Mouse (Mus musculus): ENCODE measurements around the gene Akap5. TPM values are rescaled to one million over a fixed set of nuclear protein-coding genes. Genes with fewer than 3 reads are reported as not detected.

The Akap5 gene
- polyA plus RNA-seq, 1 experiment, result 4.3 TPM

- H3K4me3 ChIP-seq (replicated peaks; ENCODE audit: control insufficient read depth, low read depth, low read length), result peak overlapping the region; percentile 31
- peaks cover 4% of the 10 kb centered on the region; the same call in 1 of the 2 replicates for H3K4me1 ChIP-seq (ENCODE audit: control insufficient read depth, insufficient read depth, low read length)
- WGBS, result 4% methylated on average over 9 of the region's 9 CpGs
- peak overlapping the region; percentile 41; the same call in 1 of the 2 replicates for H3K27ac ChIP-seq (ENCODE audit: control insufficient read depth, insufficient read depth, low read depth, low read length, poor library complexity)
- TF ChIP-seq POLR2A (IDR thresholded peaks at IDR 0.05; ENCODE audit: borderline replicate concordance, control insufficient read depth, low read depth, low read length), result no peak
- TF ChIP-seq CTCF (IDR thresholded peaks at IDR 0.05; ENCODE audit: control insufficient read depth, insufficient read depth, low read length), result no peak
Observed at GRCm38 (mm10) chr12:76368201-76368789, 43.6 kb downstream of the Akap5 start.

GRCm38 (mm10) chr12:76368790-76369205 lies 44.1 kb downstream of the Akap5 start:
- under 1% methylated on average over 26 of the region's 26 CpGs for WGBS
- H3K27ac ChIP-seq (ENCODE audit: control insufficient read depth, insufficient read depth, low read depth, low read length, poor library complexity), result peak overlapping the region; percentile 100
- peaks cover 4% of the 10 kb centered on the region; the same call in 1 of the 2 replicates for H3K4me1 ChIP-seq (ENCODE audit: control insufficient read depth, insufficient read depth, low read length)
- H3K4me3 ChIP-seq (replicated peaks; ENCODE audit: control insufficient read depth, low read depth, low read length), result peak overlapping the region; percentile 91
- no peak for TF ChIP-seq CTCF (IDR thresholded peaks at IDR 0.05; ENCODE audit: control insufficient read depth, insufficient read depth, low read length)
- no peak for TF ChIP-seq POLR2A (IDR thresholded peaks at IDR 0.05; ENCODE audit: borderline replicate concordance, control insufficient read depth, low read depth, low read length)

GRCm38 (mm10) chr12:76369206-76369977 lies 44.7 kb downstream of the Akap5 start, which contains the start of gene Zbtb25:
Zbtb25 (minus strand) TSS chr12:76369602.
- H3K27ac ChIP-seq (ENCODE audit: control insufficient read depth, insufficient read depth, low read depth, low read length, poor library complexity), result peak within 1 kb of the TSS; percentile 100
- H3K4me3 ChIP-seq (replicated peaks; ENCODE audit: control insufficient read depth, low read depth, low read length), result peak within 1 kb of the TSS; percentile 91
- H3K4me1 ChIP-seq (ENCODE audit: control insufficient read depth, insufficient read depth, low read length), result peaks cover 4% of the 10 kb centered on the region; the same call in 1 of the 2 replicates
- TF ChIP-seq CTCF (IDR thresholded peaks at IDR 0.05; ENCODE audit: control insufficient read depth, insufficient read depth, low read length), result no peak
- peak; percentile 44; the same call in 1 of the 2 replicates for TF ChIP-seq POLR2A (IDR thresholded peaks at IDR 0.05; ENCODE audit: borderline replicate concordance, control insufficient read depth, low read depth, low read length)
- under 1% methylated on average over 96 of the region's 96 CpGs for WGBS

GRCm38 (mm10) chr12:76369978-76370830 lies 45.5 kb downstream of the Akap5 start, which contains the start of gene Zbtb1:
Zbtb1 (plus strand) TSS chr12:76370266.
- peaks cover 4% of the 10 kb centered on the region; the same call in 1 of the 2 replicates for H3K4me1 ChIP-seq (ENCODE audit: control insufficient read depth, insufficient read depth, low read length)
- peak within 1 kb of the TSS; percentile 100 for H3K27ac ChIP-seq (ENCODE audit: control insufficient read depth, insufficient read depth, low read depth, low read length, poor library complexity)
- TF ChIP-seq CTCF (IDR thresholded peaks at IDR 0.05; ENCODE audit: control insufficient read depth, insufficient read depth, low read length) (no peak), POLR2A (IDR thresholded peaks at IDR 0.05; ENCODE audit: borderline replicate concordance, control insufficient read depth, low read depth, low read length) (peak; percentile 89; the same call in 1 of the 2 replicates)
- WGBS, result under 1% methylated on average over 93 of the region's 99 CpGs
- peak within 1 kb of the TSS; percentile 91 for H3K4me3 ChIP-seq (replicated peaks; ENCODE audit: control insufficient read depth, low read depth, low read length)

GRCm38 (mm10) chr12:76370831-76371571 lies 46.3 kb downstream of the Akap5 start:
- under 1% methylated on average over 62 of the region's 63 CpGs for WGBS
- peak overlapping the region; percentile 100 for H3K27ac ChIP-seq (ENCODE audit: control insufficient read depth, insufficient read depth, low read depth, low read length, poor library complexity)
- TF ChIP-seq CTCF (IDR thresholded peaks at IDR 0.05; ENCODE audit: control insufficient read depth, insufficient read depth, low read length), result no peak
- peak; percentile 47; the same call in 1 of the 2 replicates for TF ChIP-seq POLR2A (IDR thresholded peaks at IDR 0.05; ENCODE audit: borderline replicate concordance, control insufficient read depth, low read depth, low read length)
- peaks cover 4% of the 10 kb centered on the region; the same call in 1 of the 2 replicates for H3K4me1 ChIP-seq (ENCODE audit: control insufficient read depth, insufficient read depth, low read length)
- peak overlapping the region; percentile 91 for H3K4me3 ChIP-seq (replicated peaks; ENCODE audit: control insufficient read depth, low read depth, low read length)

GRCm38 (mm10) chr12:76372046-76372445 lies 47.4 kb downstream of the Akap5 start:
- TF ChIP-seq CTCF (IDR thresholded peaks at IDR 0.05; ENCODE audit: control insufficient read depth, insufficient read depth, low read length) (no peak), POLR2A (IDR thresholded peaks at IDR 0.05; ENCODE audit: borderline replicate concordance, control insufficient read depth, low read depth, low read length) (no peak)
- H3K27ac ChIP-seq (ENCODE audit: control insufficient read depth, insufficient read depth, low read depth, low read length, poor library complexity), result peak overlapping the region; percentile 31; the same call in 1 of the 2 replicates
- peak overlapping the region; percentile 19 for H3K4me3 ChIP-seq (replicated peaks; ENCODE audit: control insufficient read depth, low read depth, low read length)
- 13% methylated on average over 7 of the region's 7 CpGs for WGBS
- peaks cover 7% of the 10 kb centered on the region for H3K4me1 ChIP-seq (ENCODE audit: control insufficient read depth, insufficient read depth, low read length)

All from bone marrow, adult 2 months (tissue).